Mouse (Mus musculus) liver (tissue): ENCODE data around the gene Rexo1.

ENCODE experiments used
- DNase-seq: peaks from one replicate; pipeline ENCODE4 v3.0.0-alpha.2; 2020; ENCODE audit warnings: mixed read lengths

Gene Rexo1

DNA sequence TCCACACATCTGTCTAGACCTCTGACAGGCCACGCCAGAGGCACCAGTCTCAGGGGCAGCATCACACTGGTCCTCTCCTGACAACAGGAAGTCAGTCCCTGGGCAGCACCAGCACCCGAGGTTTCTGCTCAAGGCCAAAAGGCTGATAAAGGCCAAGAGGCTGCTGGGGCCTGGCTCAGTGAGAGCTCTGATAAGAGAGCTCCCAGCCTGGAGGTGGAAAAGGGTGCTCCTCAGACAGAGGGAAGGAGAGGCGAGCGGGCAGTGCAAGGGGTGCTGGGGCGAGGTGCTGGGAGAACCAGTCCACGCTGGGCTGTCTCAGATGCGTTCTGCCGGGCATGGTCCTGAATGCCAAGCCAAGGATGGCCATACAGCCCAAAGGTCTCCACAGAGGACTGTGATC lies 7.8 kb downstream of the Rexo1 start:
- DNase-seq = peak; percentile 92

DNA sequence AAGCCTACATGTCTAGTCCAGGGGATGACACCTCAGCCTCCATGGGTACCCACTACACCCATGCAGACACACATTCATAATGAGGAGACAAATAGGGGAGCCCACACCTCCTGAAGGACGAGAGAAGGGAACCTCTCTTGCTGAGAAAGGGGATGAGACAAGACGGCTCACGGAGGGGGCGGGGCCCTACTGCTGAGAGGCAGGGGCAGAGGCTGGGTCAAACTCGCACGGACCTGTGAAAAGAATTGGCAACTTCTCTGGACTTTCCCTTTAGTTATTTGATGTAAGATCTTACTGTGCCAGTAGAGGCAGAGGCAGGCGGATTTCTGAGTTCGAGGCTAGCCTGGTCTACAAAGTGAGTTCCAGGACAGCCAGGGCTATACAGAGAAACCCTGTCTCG lies 9.0 kb downstream of the Rexo1 start:
- peak; percentile 69 for DNase-seq

DNA sequence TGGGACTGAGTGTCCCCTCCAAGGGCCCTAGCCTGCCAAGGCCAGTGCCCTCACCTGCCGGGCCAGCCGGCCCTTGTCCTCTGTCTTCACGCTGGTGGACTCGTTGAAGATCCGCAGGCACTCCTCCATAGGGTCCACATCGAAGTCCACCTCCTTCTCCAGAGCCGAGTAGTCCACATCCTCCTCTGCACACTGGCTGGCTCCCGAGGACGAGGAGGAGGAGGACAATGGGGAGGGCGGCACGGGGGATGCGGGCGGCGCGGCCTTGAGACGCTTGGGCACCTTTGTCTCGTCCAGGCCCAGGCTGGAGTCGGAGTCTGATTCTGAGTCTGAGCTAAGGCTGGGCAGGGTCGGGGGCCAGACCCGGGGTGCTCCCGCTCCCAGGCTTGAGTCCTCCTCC lies 12.1 kb downstream of the Rexo1 start:
- DNase-seq = no peak

DNA sequence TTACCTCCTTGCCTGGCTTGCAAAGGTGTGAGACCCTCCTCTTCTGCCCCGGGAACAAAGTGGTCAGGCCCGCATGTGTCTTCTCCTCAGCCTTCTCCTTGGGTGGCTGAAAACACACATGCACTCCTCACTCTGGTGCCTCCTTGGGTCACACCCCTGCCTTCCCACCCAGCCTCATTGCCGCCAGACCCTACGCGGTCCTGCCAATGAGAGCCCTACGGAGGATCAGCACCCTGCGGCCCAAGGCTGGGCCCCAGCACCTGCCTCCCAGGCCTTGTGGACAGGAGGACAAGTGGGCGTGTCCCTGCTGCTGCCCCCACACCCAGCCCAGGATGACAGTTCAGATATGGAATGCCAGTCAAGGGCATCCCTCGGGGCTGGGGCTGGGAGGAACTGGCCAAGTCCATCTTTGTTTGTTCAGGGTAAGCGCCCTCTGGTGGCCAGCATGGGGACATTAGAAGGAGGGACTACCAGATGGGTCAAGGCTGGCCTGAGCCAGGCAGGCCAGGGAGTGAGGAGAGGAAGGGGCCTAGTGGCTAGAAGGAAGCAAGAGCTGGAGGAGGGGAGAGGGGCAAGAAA lies 12.8 kb downstream of the Rexo1 start:
- peak; percentile 79 for DNase-seq

DNA sequence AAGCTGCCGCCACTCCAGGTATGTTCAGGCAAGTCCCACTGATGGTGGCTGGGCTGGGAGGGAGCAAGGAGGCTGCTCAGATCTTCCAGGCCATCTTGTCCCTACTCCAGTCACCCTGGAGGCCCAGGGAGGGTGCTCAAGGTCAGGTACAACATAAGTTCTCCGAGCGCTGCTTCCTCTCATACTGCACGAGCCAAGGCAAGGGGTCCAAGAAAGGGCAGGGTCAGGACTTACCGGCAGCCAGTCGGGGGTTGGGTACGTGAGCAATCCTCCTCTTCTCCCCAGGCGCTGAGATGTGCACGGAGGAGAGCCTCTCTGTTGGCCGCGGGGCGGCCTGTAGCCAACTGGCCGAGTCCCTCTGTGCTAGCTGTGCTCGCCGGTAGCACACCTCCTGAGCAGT lies 13.8 kb downstream of the Rexo1 start:
- DNase-seq = no peak

DNA sequence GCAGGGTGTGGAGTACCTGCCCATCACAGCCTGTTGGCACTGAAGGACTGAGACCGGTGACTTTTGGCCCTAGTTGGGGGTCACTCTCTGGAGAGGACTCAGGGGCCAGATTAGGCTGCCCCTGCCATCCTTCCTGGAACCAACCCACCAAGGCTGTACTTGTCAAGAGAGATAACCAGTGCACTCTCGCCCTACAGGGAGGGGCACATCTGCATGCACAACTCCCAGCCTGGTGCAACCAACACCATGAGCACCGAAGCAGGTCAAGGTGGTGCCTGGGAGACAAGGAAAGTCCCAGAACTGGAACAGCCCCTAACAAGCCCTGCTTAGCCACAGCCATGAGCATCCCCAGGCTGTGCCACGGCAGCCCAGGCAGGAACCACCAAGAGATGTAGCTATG lies 14.4 kb downstream of the Rexo1 start:
- DNase-seq = peak; percentile 74

DNA sequence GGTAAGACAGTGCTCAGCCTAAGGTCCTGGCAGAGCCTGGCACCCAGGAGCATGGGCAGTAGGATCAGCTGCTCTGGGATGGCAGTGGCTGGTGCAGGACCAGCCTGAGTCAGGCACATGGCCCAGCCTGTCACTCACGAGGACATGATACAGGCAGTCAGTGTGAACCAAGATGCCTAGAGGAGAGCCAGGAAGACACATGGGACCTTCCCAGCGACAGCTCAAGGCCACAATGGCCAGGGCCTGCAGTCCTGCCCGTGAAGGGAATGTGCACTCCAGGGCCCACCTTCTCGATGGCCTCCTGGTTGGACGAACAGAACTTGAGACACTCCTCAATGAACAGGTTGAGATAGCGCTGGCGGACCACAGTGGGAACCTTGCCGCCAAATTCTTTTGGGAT lies 15.8 kb downstream of the Rexo1 start:
- DNase-seq = no peak

DNA sequence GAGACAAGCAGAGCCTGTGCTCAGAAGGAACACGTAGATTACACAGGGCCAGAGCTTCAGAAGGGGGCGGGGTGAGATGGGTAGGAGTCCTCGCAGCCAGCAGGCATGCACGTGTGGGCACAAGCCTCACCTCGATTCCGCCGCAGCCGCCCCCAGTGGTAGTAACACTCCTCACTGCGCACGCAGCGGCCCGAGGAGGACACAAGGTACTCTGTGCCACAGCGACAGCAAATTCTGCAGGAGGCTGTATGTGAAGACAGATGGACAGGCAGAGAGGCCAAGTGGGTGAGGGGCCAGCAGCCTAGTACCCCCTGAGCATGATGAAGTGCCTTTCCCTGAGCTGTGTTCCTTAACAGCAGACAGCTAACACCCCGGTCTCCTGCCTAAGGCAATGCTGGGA lies 17.5 kb downstream of the Rexo1 start:
- no peak for DNase-seq

DNA sequence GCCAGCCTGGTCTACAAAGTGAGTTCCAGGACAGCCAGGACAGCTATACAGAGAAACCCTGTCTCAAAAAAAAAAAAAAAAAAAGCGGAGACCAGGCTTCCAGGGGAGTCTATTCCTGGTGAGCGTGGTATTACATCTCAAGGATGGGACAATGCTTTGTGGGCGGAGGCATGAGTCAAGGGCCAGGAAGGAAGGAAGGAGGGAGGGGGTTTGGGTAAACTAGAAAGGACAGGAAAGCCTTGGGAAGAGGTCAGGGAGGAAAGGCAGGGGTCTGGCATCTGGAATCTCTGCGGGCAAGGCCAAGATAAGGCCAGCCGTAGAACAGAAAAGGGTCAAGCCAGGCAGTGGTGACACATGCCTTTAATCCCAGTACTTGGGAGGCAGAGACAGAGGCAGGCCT lies 21.9 kb downstream of the Rexo1 start:
- no peak for DNase-seq

DNA sequence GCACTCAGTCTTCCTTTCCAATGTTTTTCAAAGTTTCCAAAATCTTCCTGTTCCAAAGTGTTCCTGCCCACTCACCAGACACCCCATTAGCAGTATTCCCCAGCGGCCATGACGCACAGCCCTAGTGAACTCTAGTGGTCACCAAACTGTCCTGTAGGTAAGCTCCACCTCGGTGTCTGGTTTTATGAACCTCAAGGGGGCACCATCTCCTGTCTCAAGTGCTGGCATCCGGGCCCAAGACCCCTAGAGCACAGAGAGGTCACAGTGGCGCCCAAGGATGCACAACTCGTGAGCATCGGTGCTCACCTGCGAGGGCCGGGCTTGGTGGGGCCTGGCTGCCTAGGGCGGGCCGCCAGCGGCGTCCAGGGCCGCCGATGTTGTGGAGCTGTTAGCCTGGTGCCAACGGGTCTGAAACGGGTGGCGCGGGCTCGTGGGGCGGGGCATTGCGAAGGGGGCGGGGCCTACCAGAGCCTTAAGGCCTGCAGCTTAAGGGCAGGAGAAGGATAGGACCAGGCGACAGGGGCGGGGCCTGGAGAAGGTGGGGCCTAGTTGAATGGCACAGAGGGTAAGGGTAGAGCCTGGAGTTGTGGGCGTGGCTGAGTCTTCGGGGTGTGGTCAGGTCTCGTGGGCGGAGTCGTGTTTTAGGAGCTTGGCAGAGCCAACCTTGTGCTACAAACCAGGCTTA lies 22.5 kb downstream of the Rexo1 start, which contains the start of gene Atp8b3:
Gene Atp8b3 (minus strand): TSS at position 415 of the 685 bp plus-strand sequence.
- DNase-seq = peak; percentile 100

DNA sequence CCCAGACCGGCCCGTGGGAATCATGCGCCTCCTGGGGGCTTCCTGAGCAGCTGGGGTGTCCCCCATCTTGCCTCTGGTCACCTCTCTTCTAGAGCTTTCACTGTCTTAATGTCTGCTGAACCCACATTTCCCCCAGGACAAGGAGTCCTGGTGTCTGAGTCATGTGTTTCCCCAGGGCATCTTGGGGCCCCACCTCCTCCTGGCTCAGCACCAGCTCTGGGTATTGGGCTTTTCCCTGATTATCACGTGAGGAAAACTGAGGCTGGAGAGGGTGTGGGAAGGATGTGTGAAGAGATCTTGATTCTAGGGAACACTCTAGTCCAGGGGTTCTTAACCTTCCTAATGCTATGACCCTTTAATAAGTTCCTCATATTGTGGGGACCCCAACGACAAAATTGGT lies 23.2 kb downstream of the Rexo1 start:
- no peak for DNase-seq

DNA sequence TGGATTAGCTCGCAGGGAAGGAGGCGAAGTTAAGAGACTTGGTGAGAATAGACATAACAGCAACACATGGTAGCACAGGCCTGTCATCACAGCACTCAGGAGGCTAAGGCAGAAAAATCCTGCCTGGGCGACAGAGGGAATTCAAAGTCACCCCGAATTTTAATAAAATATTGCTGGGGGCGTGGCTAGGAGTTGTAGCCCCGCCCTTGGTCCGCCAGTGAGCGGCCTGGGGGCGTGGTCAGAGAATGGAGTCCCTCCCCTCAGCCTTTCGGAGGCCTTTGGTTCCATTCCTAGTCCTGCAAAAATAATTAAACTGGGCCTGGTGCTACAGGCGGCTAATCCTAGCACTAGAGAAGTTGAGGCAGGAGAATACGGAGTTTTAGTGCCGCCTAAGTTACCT lies 25.6 kb downstream of the Rexo1 start:
- peak; percentile 87 for DNase-seq

DNA sequence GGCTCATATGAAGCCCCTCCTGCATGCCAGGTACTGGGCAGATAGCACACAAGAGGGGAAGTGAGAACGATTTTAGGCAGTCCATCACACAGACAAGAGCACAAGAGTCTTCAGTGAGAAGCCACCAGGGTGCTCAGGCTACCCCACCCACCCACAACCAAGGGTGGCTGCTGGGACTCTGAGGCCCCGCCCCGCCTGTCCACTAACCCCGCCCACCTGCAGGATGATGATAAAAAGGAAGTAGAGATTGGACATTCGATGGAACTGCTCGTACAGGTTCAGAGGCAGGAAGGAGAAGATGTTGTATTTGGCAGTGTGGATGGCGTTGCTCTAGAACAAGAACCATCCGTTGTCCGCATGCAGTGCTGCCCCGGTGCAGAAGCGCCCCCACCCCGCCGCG lies 26.3 kb downstream of the Rexo1 start:
- DNase-seq = peak; percentile 94

DNA sequence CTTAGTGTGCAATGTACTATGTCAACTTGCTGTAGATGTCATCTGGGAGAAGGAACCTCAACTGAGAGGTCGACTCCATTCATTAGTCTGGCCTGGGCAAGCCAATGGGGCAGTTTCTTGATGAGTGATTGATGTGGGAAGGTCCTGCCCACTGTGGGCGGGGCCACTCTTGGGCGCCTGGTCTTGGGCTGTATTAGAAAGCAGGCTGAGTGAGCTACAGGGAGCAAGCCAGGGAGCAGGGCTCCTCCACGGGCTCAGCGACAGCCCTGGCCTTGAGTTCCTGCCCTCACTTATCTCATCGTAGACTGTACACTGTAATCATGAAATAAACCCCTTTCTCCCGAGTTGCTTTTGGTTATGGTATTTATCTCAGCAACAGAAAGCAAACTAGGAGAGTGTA lies 27.7 kb downstream of the Rexo1 start:
- DNase-seq = peak; percentile 90

DNA sequence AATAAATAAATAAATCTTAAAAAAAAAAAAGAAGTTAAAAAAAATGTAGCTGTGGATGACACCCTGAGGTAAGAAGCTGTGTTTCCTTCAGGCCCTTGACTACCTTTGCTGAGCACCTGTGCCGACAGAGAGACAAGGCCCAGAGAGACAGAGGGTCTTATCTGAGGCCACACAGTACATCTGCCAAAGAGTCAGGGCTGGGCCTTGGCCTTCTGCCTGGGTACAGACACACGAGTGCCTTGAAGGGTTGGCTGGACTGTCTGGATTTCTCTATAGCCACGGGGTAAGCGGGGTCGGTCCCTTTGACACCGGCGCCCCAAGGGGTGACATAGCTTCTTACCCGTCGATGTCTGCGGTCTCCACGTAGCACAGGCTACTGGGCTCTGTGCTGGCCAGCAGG lies 28.6 kb downstream of the Rexo1 start:
- DNase-seq = peak; percentile 52

DNA sequence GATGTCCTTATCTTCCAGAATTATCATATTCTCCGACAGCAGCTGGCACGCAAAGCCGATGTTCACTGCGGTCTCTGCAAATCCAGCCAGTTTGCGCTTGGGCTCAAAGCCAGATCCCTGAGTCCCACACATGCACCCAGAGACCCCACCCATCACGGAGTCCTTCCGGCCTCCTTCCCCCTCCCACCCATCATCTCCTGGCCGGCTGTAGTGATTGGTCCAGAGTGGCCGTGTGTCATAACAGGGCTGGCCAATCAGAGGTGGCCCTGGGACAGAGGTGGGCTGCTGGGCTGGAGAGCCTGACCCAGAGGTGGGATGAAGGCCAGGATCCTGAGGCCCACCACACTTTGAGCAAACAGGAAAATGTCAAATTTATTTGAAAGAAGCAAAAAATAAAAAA lies 35.2 kb downstream of the Rexo1 start:
- DNase-seq = no peak

DNA sequence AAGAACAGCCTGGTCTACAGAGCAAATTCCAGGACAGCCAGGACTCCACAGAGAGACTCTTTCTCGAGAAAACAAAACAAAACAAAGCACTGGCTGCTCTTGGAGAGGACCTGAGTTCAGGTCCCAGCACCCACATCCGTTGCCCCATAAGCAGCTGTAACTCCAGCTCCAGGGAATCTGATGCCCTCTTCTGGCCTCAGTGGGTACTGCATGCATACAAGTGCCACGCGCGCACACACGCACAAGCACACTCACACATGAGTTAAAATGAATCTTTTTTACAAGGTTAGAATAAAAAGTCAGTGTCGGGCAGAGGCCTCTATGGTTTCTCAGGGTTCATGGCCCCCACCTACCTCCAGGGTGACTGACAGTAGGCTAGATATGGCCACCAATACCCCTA lies 38.1 kb downstream of the Rexo1 start:
- DNase-seq = peak; percentile 45

DNA sequence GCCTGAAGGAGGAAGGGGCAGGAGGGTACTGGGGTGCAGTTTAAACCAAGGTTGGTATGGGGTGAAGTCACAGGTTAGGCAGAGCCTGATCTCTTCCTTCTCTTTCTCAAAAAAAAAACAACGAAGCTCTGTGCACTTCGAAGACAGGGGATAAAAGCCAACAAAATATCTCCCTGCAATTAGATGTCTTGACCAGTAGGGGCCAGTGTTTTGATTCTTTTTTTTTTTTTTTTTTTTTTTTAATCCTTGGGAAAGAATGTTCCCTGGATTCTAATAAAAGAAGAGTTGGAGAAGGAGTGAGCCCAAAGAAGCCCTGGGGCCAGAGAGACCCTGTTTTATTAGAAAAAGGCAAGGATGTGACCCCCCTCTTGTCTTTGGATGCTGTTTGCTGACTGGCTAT lies 42.1 kb downstream of the Rexo1 start:
- DNase-seq = no peak

DNA sequence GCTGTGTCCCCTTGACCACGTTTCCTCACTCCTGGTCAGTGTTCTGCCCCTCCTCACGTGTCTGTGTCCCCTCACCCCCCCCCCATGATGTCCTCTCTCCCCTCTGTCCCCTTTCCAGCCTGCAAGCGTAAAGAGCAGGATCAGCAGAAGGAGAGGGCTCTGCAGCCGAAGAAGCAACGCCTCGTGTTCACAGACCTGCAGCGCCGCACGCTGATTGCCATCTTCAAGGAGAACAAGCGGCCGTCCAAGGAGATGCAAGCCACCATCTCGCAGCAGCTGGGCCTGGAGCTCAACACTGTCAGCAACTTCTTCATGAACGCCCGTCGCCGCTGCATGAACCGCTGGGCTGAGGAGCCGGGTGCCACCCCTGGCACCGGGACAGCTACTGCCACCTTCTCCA lies 47.6 kb downstream of the Rexo1 start:
- DNase-seq = no peak

DNA sequence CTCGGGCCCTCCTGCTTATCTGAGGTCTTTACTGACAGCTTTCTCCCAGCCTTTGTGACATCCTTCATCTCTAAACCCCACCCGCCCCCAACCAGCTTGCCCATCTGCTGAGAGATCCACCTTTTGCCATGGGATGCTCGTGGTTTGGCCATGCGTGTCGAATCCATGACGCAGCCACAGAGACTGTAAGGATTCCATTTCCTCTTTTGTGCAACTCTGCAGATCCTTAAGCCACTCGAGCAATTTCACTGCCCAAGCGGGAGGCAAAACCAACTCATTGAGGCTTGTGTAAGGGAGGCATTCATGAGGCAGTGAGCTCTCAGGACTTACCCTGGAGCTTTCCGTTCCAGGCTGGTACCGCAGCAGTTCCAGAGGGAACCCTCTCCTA lies 51.1 kb downstream of the Rexo1 start:
- no peak for DNase-seq

DNA sequence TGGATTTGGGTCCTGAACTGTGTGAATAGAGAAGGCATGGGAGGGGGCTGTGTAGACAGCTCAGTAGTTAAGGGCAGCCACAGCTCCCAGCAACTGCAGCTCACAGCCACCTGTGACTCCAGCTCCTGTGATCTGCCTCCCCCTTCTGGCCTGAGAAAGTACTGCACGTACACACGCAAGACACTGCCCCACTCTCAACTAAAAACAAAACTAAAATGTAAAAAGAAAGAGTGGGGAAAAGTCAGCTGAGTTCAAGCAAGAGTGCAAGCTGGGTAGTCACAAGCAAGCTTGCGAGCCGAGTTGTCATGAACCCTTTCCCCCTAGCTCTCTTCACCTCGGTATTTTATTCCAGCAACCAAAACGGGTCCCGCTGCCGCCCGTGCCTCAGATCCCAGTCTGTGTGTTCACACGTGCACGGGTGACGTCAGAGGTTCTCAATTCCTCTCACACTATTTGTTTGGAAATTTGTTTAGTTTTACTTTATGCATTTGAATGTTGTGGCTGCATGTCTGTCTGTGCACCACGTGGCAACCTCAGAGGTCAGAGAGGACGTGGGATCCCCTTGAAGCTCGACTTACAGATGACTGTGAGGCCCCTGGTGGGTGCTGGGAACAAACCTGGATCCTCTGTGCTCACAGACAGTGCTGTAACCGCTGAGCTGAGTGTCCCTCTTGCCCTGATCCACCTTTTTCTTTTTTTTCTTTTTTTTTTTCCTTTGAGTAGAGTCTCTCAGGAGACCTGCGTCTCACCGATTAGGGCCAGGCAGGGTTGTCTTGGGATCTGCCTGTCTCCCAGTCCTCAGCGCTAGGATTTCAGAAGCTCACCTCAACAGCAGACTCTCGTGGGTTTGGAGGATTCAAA lies 51.7 kb downstream of the Rexo1 start:
- DNase-seq = peak; percentile 82

DNA sequence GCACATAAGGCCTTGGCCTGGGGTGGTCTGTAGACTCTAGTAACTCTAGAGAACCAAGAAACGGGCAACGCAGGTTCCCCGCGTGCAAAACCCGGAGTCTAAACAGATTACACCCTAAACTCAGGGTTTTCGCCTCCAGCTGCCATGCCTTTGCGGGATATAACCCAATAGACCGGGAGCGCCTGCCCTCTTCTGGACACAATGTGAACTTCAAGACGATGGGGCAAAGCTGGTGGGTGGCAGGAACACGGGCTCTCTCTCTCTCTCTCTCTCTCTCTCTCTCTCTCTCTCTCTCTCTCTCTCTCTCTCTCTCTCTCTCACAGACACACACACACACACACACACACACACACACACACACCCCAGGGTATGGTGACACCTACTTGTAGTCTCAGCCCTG lies 55.1 kb downstream of the Rexo1 start:
- DNase-seq = peak; percentile 80

DNA sequence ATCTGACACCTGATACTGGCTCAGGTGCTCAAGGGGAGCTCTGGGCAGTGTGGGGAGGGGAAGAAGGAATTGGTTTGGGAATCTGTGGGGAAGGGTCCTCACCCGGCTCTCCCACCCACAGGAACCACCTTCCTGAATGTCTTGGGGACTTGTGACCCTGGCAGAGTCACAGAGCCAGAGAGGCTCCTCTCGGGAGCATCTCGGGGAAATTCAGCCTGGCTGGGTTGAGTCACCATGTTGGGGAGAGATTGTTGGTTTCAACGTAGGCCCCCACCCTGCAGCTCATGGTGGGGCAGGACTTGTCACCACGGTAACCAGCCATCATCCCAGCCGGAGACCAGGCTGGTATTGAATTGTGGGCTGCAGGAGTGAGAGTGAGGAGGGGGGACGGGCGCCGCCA lies 56.6 kb downstream of the Rexo1 start:
- DNase-seq = no peak

DNA sequence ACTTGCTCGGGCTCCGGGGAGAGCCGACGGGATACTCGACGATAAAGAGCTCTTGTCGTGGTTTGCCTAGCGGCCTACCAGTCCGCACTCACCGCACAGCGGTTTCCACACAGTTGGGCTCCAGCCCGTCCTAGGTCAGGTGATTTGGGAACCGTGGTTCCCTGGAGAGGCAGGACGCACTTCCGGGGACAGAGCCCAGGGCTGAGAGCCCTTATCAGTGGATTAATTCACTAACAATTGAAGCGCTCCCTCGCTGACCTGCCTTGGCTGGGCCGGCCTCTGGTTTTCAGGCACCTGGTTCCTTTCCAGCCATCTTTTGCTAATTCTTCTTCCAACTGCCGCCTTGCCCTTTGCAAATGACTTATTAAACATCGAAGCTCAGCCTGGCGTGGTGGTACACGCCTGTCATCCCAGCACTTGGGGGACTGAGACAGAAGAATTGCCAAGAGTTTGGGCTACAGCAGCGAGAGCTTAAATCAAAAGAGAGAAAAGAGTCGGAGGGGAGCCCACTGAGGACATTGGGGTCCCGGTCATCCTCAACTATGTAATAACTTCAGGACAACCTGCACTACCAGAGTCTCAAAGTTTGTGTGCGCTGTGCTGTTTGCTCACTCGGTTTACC lies 57.6 kb downstream of the Rexo1 start:
- DNase-seq = peak; percentile 18
